Mouse (Mus musculus) lung, postnatal 10 days (tissue): ENCODE data around the gene Atg9a.

Experiments used
- DNase-seq: peaks from one replicate; pipeline ENCODE4 v3.0.0; 2021

The Atg9a gene

GRCm38 (mm10) chr1:75214886-75215285 is 22.9 kb upstream of the Atg9a start:
- DNase-seq = peak; percentile 31

- DNase-seq = no peak
These were observed 22.4 kb upstream of the Atg9a start for GRCm38 (mm10) chr1:75214442-75214841.

- no peak for DNase-seq
These were observed 21.1 kb upstream of the Atg9a start for GRCm38 (mm10) chr1:75213096-75213495.

- no peak for DNase-seq
These were observed 20.5 kb upstream of the Atg9a start for GRCm38 (mm10) chr1:75212542-75212941.

- DNase-seq = no peak
These were observed 19.2 kb upstream of the Atg9a start for GRCm38 (mm10) chr1:75211141-75211708.

GRCm38 (mm10) chr1:75210136-75211087 is 18.4 kb upstream of the Atg9a start, which contains the start of the genes Glb1l and Stk16:
Gene Glb1l (minus strand): TSS chr1:75210813.
Gene Stk16 (plus strand): TSS chr1:75210838.
- DNase-seq = peak; percentile 98

GRCm38 (mm10) chr1:75208967-75209678 is 17.1 kb upstream of the Atg9a start:
- peak; percentile 73 for DNase-seq

- no peak for DNase-seq
These were observed 9.2 kb upstream of the Atg9a start for GRCm38 (mm10) chr1:75201236-75201635.

- DNase-seq = peak; percentile 48
These were observed 456 bp upstream of the Atg9a start for GRCm38 (mm10) chr1:75192452-75192851.

- no peak for DNase-seq
These were observed 756 bp downstream of the Atg9a start for GRCm38 (mm10) chr1:75191258-75191621.

GRCm38 (mm10) chr1:75190577-75190976 is 1.4 kb downstream of the Atg9a start:
- no peak for DNase-seq

GRCm38 (mm10) chr1:75187914-75188483 is 4.0 kb downstream of the Atg9a start:
- DNase-seq = no peak

GRCm38 (mm10) chr1:75187126-75187525 is 4.9 kb downstream of the Atg9a start:
- DNase-seq = no peak

- no peak for DNase-seq
These were observed 6.5 kb downstream of the Atg9a start for GRCm38 (mm10) chr1:75185495-75185894.

GRCm38 (mm10) chr1:75182160-75182559 is 9.8 kb downstream of the Atg9a start:
- DNase-seq = no peak

- no peak for DNase-seq
These were observed 10.6 kb downstream of the Atg9a start for GRCm38 (mm10) chr1:75181377-75181870.

- no peak for DNase-seq
These were observed 11.3 kb downstream of the Atg9a start for GRCm38 (mm10) chr1:75180741-75181140.

- DNase-seq = peak; percentile 93
These were observed 11.8 kb downstream of the Atg9a start, which contains the start of gene Abcb6 for GRCm38 (mm10) chr1:75180105-75180590. Gene Abcb6 (minus strand): TSS chr1:75180392.

GRCm38 (mm10) chr1:75179334-75180104 is 12.5 kb downstream of the Atg9a start:
- peak; percentile 29 for DNase-seq

- DNase-seq = peak; percentile 98
These were observed 23.2 kb downstream of the Atg9a start, which contains the start of gene Zfand2b for GRCm38 (mm10) chr1:75168472-75169464. Gene Zfand2b (plus strand): TSS chr1:75168646.
